Mouse (Mus musculus) cortical plate, adult 2 months (tissue): ENCODE results near the gene Med12l. TPM values are rescaled to one million over a fixed set of nuclear protein-coding genes. Genes with fewer than 3 reads are reported as not detected.

Experiments used
- H3K27ac ChIP-seq: fragments of 200-500 bp; 2 replicates; pipeline ENCODE4 v1.5.1; 2012; ENCODE audit warnings: low read length, control low read depth, inconsistent platforms; ENCODE audit not compliant: insufficient read depth
- H3K4me1 ChIP-seq: fragments of 200-500 bp; 2 replicates; pipeline ENCODE4 v1.6.1; 2011; ENCODE audit warnings: low read length; ENCODE audit not compliant: control insufficient read depth, insufficient read depth
- H3K4me3 ChIP-seq: fragments of 200-500 bp; 2 replicates; pipeline ENCODE4 v1.5.1; 2011; ENCODE audit warnings: mild to moderate bottlenecking, low read length, control low read depth; ENCODE audit not compliant: insufficient read depth
- CTCF ChIP-seq: fragments of 200-500 bp; IDR thresholded peaks from 2 replicates; pipeline ENCODE4 v1.5.1; 2011; ENCODE audit warnings: mild to moderate bottlenecking, control low read depth, low read length; ENCODE audit not compliant: insufficient read depth; ENCODE audit errors: extremely low read depth
- POLR2A ChIP-seq: fragments of 200-500 bp; IDR thresholded peaks from 2 replicates; pipeline ENCODE4 v1.6.1; 2011; ENCODE audit warnings: mild to moderate bottlenecking, low read length, control low read depth; ENCODE audit not compliant: insufficient read depth; ENCODE audit errors: extremely low read depth
- polyA plus RNA-seq: library from polyadenylated mRNA; depleted of rRNA; stranded (reverse); fragments of >200 nt; gene quantifications from 2 replicates; pipeline ENCODE4 v1.2.3, GENCODE M21; 2012; rRNA removed

Med12l gene
- polyA plus RNA-seq, result 11.2 and 11.4 TPM in 2 replicates

DNA sequence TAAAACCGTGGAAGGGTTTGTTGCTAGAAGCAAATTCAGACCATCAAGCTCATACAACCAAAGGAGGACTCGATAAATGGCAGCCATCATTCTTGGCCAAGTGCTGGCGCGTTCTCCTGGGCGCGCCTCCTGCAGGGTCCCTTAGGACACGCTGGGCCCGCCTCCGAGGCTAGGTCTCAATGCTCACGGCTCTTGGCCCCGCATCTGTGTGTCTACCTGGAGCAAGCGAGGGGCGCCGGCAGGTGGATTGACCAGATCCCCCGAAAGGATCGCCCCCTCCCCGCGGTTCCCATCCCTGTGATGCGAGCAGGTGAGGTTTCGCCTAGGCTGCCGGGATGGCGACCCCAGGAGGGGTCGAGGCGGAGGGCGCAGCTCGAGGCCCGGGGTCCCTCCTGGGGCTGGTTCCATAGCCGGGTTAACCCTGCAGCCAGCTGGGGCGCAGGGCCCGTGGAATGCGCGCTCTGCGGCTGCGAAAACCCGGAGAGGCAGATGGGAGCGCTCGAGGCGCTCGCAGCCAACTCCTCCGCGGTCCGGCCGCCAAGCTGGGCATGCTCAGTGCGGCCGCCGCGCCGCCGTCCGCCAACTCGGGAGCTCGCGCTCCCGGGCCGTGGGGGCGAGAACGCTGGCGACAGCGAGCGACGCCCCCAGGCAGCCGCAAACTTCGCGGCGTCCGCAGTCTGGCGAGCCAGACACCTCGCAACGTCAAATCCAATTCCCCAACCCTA is at the start of gene Med12l:
TSS of gene Med12l (plus strand) at position 555 of the 725 bp plus-strand sequence.
- Histone ChIP-seq H3K27ac (peak within 1 kb of the TSS; percentile 100), H3K4me1 (peaks cover 3% of the 10 kb centered on the region; the same call in 1 of the 2 replicates), H3K4me3 (peak within 1 kb of the TSS; percentile 87)
- TF ChIP-seq POLR2A, result peak; percentile 42; the same call in 1 of the 2 replicates
- TF ChIP-seq CTCF, result no peak

- TF ChIP-seq CTCF (no peak), POLR2A (no peak)
- H3K4me1 ChIP-seq, result no peaks in the 10 kb centered on the region
Observed at GRCm38 (mm10) chr3:58961166-58961565, 44.5 kb upstream of the Med12l start.

GRCm38 (mm10) chr3:58977413-58977812 is 28.2 kb upstream of the Med12l start:
- no peak overlapping the region for H3K27ac ChIP-seq
- H3K4me1 ChIP-seq, result no peaks in the 10 kb centered on the region
- TF ChIP-seq CTCF (no peak), POLR2A (no peak)
- H3K4me3 ChIP-seq, result no peak overlapping the region

More at GRCm38 (mm10) chr3:58961166-58961565, 44.5 kb upstream of the Med12l start:
- Histone ChIP-seq H3K27ac (no peak overlapping the region), H3K4me3 (no peak overlapping the region)

GRCm38 (mm10) chr3:58977906-58978622 is 27.6 kb upstream of the Med12l start:
- no peak for TF ChIP-seq POLR2A
- Histone ChIP-seq H3K4me1 (no peaks in the 10 kb centered on the region; the same call in 1 of the 2 replicates), H3K4me3 (no peak overlapping the region), H3K27ac (no peak overlapping the region)

DNA sequence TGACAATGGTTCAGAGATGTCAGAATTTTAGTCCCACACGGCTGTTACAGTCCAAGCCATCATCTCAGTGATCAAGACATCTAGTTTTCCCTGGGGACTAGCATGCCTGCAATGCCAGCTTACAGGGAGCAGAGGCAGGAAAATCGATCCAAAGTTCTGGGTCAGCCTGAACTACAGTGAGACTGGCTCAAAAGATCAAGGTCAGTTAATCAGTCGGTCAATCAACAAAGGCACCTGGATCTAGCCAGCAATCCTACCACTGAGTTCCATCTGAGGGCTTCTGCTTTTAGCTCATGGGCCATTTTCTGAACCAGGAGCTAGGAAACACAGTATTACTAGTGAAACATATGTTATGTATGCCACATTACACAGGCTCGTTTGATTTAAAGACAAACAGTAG is 25.0 kb upstream of the Med12l start:
- TF ChIP-seq POLR2A (no peak), CTCF (no peak)
- no peaks in the 10 kb centered on the region; the same call in 1 of the 2 replicates for H3K4me1 ChIP-seq
- no peak overlapping the region for H3K27ac ChIP-seq
- no peak overlapping the region for H3K4me3 ChIP-seq

GRCm38 (mm10) chr3:58982896-58983837 is 22.5 kb upstream of the Med12l start:
- TF ChIP-seq CTCF, result peak; percentile 73; the same call in 1 of the 2 replicates
- no peak for TF ChIP-seq POLR2A
- Histone ChIP-seq H3K4me1 (no peaks in the 10 kb centered on the region; the same call in 1 of the 2 replicates), H3K27ac (no peak overlapping the region), H3K4me3 (0 out of 2 replicates have a peak overlapping the region, but pooled peaks have one; percentile 9)

DNA sequence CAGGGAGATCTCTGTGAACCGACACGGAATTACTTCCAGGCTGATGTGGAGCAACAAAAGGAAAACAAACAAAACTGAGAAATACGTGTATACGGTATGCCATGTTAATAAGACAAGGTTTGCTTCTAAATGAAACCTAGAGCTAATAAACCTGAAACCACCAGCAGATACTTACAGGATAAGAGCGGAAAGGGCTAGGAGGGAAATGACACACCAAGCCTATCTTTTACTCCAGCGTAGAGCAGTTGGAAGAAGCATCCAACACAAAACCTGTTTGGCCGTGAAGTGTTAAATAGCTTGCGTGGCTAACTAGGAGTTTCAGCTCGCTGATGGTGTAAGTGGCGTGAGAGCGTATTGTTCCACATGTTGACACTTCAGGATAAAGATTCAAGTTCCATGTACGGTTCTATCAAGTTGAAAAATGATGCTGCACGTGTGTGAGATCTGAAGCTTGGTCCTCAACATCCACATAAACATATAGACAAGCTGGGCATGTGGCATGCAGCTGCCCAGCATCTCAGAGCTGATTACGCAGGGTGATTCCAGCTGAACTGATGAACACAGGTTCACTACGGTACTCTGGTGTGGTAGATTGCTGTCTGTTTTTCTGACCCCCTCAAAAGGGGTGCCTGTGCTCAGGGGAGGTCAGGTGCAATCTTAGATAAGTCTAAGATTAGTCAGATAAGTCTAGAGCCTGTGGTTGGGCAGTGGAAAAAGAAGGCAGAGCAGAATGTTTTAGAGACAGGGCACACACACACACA is 21.6 kb upstream of the Med12l start:
- Histone ChIP-seq H3K4me3 (no peak overlapping the region), H3K27ac (no peak overlapping the region), H3K4me1 (no peaks in the 10 kb centered on the region; the same call in 1 of the 2 replicates)
- TF ChIP-seq CTCF (no peak), POLR2A (no peak)

DNA sequence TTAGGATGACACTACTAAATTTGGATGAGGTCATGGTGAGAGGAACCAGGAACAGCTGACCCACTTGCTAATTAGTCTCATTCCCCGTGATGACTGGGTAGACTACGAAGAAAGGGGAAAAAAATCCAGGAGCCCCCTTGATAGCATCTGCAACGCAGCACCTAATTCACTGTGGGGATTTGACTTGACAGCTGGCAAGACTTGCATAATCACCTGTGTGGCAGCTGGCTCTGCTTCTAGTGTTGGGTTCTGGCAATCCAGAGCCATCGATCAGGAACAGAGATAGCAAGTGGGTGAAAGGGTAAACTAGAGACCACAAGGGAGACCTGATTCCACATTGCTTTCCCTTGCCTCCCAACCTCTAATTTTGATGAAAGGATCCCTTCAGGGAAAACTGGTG is 19.8 kb upstream of the Med12l start:
- Histone ChIP-seq H3K27ac (no peak overlapping the region), H3K4me3 (no peak overlapping the region), H3K4me1 (no peaks in the 10 kb centered on the region; the same call in 1 of the 2 replicates)
- TF ChIP-seq POLR2A, result no peak
- TF ChIP-seq CTCF, result no peak

DNA sequence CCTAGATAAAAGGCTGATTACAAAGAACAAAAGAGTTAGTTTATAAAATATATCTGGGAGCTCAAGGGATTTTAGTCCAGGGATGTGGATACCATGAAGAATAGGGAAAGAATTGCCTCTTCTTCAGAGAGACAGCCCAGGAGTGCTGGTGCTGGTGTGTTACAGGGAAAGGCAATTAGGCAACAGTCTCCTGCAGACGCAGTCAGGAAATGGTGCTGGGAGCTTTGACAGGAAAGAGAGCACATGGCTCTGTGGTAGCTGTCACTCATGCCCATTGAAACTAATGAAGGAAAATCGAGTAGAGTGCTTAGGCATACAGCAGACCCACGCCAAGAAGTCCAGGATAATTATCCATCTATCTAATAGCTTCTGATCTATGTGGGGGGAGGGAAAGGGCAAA is 16.3 kb upstream of the Med12l start:
- no peaks in the 10 kb centered on the region for H3K4me1 ChIP-seq
- no peak overlapping the region for H3K4me3 ChIP-seq
- no peak overlapping the region for H3K27ac ChIP-seq
- no peak for TF ChIP-seq POLR2A
- no peak for TF ChIP-seq CTCF
